Mouse (Mus musculus): ENCODE measurements around the gene Olfm1.
A peak's percentile ranks its signal among the peaks of the same experiment; 100 is the strongest.

Olfm1 gene

DNA sequence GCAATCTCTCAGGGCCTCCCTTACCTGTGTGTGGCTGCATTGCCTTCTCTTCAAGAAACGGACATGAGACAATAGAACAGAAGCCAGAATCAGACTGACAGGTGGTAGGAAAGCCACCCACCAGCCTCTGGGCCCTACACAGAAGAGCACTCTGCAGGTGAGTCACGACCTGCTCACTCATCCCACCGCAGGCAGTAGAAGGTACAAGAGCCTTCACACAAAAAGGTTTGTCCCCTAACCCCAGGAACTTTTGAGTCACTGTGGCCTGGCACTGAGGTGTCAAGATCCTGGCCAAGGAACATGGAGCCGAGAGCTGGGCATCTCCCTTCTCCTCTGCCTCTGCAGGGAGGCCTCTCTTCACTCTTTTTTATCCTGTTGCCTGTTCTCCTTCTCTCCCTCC lies 42.3 kb downstream of the Olfm1 start:
- no peak for DNase-seq (ENCODE audit: low spot score in 2 of 2)

DNA sequence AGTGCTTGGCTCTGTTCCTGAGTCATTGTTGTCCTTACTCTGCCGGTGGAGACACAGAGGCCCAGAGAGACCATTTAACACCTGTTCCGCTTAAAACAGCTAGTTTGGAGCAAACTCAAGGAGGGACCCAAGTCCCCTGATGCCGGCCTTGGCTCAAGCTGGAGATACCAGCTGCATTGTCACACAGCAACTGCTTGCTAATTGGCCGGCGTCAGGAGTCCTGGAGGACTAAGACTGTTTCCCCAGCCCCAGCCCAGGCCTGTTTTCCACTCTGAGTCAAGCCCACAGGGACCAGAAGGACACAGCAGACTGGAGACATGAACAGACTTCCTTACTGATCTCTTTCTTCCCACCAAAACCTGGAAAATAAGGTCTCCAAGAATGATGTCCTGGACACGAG lies 43.7 kb downstream of the Olfm1 start:
- DNase-seq (ENCODE audit: low spot score in 2 of 2): no peak

DNA sequence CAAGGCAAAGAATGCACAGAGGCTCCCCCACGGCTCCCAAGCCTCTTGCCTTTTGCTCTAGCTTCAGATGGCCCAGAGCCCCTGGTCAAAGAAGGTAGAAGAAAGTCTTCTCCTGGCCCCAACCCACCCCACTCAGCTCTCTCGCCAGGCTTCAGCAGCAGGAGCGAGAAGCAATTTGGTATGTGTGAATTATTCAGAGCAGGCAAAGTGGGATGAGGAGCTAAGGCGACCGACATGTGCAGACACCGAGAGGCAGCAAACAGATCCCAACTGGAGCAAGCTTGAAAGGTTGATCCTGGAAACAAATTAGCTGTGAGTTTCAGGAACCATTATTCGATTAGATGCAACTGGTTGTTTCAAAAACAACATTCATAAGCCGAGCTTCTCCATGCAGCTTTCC lies 46.8 kb downstream of the Olfm1 start:
- DNase-seq (ENCODE audit: low spot score in 2 of 2): no peak

DNA sequence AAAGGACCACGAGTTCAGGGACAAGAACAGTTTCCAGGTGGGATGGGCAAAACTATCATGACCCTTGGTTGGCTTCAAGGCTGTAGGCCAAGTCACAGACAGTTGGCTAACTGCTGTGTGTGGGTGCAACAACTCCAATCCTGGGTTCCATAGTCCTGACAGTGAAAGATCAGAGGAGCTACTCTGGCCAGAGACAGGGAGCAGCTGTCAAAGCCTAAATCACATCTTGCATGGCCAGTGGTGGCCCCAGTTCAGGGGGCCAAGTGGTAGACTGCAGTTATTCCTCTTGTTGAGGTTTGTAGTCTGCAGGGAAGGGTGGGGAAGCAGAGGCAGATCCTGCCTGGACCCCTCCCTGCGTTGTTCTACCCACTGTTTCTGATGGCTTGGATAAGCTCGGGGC lies 48.1 kb downstream of the Olfm1 start:
- DNase-seq (ENCODE audit: low spot score in 2 of 2): no peak

GRCm38 (mm10) chr2:28241520-28242221 lies 48.9 kb downstream of the Olfm1 start:
- DNase-seq (ENCODE audit: low spot score in 2 of 2): no peak

DNA sequence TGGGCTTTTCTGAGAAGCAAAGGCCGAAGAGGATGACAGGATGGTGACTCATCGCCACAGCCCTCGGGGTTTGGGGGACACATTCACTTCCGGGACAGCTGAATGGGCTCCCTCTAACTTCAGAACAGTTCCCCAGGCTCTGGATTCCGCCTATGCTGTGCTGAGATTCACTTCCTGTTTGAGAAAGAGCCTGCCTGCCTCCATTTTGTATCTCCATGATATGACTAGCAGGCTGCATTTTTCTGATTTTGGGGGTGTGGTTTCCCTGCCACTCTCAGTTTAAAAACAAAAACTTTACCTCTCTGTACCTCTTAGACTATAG lies 49.4 kb downstream of the Olfm1 start:
- no peak for DNase-seq (ENCODE audit: low spot score in 2 of 2)

GRCm38 (mm10) chr2:28244667-28245395 lies 52.0 kb downstream of the Olfm1 start:
- DNase-seq (ENCODE audit: low spot score in 2 of 2): peak in 1 of 2 experiments; percentile 37

- DNase-seq (ENCODE audit: low spot score in 2 of 2): no peak
Observed at GRCm38 (mm10) chr2:28246110-28246653, 53.4 kb downstream of the Olfm1 start.

GRCm38 (mm10) chr2:28247098-28247497 lies 54.3 kb downstream of the Olfm1 start:
- no peak for DNase-seq (ENCODE audit: low spot score in 2 of 2)

DNA sequence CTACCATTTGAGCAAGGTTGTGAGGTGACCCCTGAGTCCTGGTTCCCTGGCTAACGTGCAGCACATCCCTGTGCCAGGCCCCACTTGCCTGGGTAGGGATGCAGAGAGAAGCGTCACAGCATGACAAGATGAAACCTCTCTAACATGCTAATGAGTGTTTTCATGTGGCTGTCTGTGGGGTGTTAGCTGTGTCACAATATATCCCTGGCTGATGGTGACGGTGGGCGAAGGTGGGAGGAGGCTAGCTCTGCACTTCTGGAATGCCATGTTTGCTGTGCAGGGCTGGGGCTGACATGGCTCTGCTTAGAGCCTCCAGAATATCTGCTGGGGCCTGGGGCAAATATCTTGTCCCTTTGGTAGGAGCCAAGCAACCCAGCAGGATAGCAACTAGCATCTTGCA lies 59.8 kb downstream of the Olfm1 start:
- DNase-seq (ENCODE audit: low spot score in 2 of 2): no peak

- DNase-seq (ENCODE audit: low spot score in 2 of 2): no peak
Observed at GRCm38 (mm10) chr2:28256029-28256428, 63.2 kb downstream of the Olfm1 start.

- DNase-seq (ENCODE audit: low spot score in 2 of 2): no peak
Observed at GRCm38 (mm10) chr2:28261438-28261837, 68.6 kb downstream of the Olfm1 start.

- DNase-seq (ENCODE audit: low spot score in 2 of 2): no peak
Observed at GRCm38 (mm10) chr2:28267776-28268275, 75.0 kb downstream of the Olfm1 start.

GRCm38 (mm10) chr2:28270561-28270960 lies 77.8 kb downstream of the Olfm1 start:
- DNase-seq (ENCODE audit: low spot score in 2 of 2): no peak

DNA sequence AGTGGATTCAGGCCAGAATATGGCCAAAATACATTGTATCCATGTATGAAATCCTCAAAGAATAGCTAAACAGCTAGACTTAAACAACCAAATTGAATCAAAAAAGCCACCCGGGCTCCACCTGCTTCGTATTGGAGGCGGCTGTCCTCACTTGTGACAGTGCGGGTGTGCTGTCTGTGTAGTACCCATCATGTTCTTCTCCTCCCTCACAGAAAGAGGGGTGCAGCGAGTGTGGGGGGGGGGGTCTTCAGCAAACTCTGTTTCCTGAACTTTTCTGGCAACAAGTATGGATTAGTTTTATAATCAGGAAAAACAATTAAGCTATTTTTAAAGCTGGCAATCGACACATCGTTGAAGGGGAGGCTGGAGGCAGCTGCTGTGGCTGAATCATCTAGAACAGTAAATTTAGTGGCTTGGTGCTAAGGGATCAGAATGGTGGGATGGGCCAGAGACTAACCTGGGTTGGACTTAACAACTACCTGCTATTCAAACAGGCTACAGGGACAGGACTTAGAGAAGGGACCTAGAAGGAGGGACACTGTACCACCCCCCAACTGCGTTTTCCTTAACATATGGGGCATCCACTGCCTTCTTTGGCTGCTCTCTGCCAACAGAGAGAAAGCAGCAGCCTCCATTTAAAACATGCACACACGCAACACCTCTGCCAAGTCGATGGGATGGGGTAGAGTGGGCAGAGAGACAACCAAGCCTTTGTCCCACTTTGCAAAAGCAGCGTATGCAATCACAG lies 79.6 kb downstream of the Olfm1 start:
- DNase-seq (ENCODE audit: low spot score in 2 of 2): peak in 1 of 2 experiments; percentile 44

GRCm38 (mm10) chr2:28274006-28274405 lies 81.2 kb downstream of the Olfm1 start:
- no peak for DNase-seq (ENCODE audit: low spot score in 2 of 2)

- no peak for DNase-seq (ENCODE audit: low spot score in 2 of 2)
Observed at GRCm38 (mm10) chr2:28275345-28275744, 82.6 kb downstream of the Olfm1 start.

DNA sequence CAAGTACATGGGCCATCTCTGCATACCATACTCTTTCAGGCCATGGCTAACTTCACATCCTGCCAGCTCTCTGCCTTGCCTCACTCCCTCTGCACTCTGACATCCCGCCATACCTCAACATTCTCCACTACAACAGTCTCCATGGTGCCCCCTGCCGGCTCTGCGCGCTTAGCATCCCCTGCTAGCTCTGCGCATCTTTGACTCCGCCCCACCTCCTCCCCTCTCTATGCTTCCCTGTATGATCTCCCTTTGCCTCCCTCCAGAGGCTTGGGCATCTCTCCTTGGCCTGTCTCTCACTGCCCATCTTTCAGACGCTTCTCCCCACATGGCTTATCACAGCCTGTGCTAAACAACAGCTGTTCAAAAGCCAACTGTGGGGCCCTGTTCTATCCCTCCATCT lies 85.4 kb downstream of the Olfm1 start:
- DNase-seq (ENCODE audit: low spot score in 2 of 2): peak; percentile 56 to 61

DNA sequence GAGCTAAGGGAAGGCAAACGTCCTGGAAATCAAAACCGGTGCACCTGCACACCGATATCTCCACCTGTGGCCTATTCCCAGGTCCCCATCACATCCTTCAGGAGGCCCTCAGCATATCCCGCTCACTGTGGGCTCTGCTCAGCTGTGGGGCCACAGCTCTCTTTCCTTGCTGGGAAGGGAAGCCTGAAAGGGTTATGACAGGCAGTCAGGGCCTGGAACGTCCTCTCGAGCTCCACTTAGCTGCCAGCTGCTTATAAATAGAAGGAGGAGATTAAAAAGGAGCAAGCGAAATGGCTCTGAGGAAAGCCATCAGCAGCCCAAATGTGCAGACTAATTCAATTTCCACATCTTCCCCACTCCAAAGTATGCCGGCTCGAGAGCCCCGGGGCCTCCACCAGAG lies 86.1 kb downstream of the Olfm1 start:
- DNase-seq (ENCODE audit: low spot score in 2 of 2): no peak
